Mouse (Mus musculus) olfactory bulb, adult 2 months (tissue): ENCODE measurements around the gene Wdr72. TPM values are rescaled to one million over a fixed set of nuclear protein-coding genes. Genes with fewer than 3 reads are reported as not detected.

Source experiments
- H3K27ac ChIP-seq: fragments of 200-500 bp; 2 replicates; pipeline ENCODE4 v1.5.1; 2012; ENCODE audit warnings: low read depth, low read length; ENCODE audit not compliant: insufficient read depth
- H3K4me1 ChIP-seq: fragments of 200-500 bp; 2 replicates; pipeline ENCODE4 v1.6.1; 2012; ENCODE audit warnings: low read length; ENCODE audit not compliant: control insufficient read depth, insufficient read depth
- H3K4me3 ChIP-seq: fragments of 200-500 bp; 2 replicates; pipeline ENCODE4 v1.5.1; 2012; ENCODE audit warnings: mild to moderate bottlenecking, low read depth, low read length, moderate library complexity; ENCODE audit not compliant: insufficient read depth
- CTCF ChIP-seq: fragments of 200-500 bp; IDR thresholded peaks from 2 replicates; pipeline ENCODE4 v1.5.1; 2012; ENCODE audit warnings: low read depth, mild to moderate bottlenecking, low read length, moderate library complexity; ENCODE audit not compliant: insufficient read depth
- POLR2A ChIP-seq: fragments of 200-500 bp; IDR thresholded peaks from 2 replicates; pipeline ENCODE4 v1.6.1; 2012; ENCODE audit warnings: mild to moderate bottlenecking, low read depth, low read length, moderate library complexity; ENCODE audit not compliant: insufficient read depth
- WGBS: fragments of 180-500 bp; shearing (Covaris S2); methylation state at CpG from one replicate; pipeline ENCODE4 v1.1.7; 2018; 5-methylcytosine and 5-hydroxymethylcytosine counted together
- polyA plus RNA-seq: library from polyadenylated mRNA; stranded (reverse); fragments of >200 nt; gene quantifications from 2 replicates; pipeline ENCODE4 v1.2.4, GENCODE M21; 2012; ENCODE audit warnings: low replicate concordance; ENCODE audit not compliant: missing spikeins, insufficient read depth, insufficient read length

Gene Wdr72
- polyA plus RNA-seq, 1 experiment, result not detected

DNA sequence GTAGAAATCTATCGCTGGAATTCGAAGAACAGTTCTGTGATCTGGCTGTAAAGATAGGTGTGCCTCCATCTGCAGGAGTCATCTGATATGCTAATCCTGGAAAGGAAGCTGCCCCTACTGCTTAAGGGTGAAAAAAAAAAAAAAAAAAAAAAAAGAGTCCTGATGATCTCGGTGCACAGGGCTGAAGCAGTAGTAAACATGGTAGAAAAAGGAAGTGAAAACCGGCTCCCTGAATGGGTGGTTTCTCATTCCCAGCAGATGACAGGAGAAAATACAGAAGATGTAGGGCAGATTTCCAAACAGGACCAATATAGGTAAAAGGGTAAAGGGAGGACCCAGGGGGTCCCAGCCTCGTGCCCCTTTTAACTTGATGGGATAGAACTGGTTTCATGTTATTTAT is 16.1 kb downstream of the Wdr72 start:
- Histone ChIP-seq H3K4me3 (no peak overlapping the region), H3K4me1 (no peaks in the 10 kb centered on the region), H3K27ac (no peak overlapping the region)
- WGBS, result 72% methylated on average over 5 of the region's 5 CpGs
- no peak for TF ChIP-seq POLR2A
- no peak for TF ChIP-seq CTCF

DNA sequence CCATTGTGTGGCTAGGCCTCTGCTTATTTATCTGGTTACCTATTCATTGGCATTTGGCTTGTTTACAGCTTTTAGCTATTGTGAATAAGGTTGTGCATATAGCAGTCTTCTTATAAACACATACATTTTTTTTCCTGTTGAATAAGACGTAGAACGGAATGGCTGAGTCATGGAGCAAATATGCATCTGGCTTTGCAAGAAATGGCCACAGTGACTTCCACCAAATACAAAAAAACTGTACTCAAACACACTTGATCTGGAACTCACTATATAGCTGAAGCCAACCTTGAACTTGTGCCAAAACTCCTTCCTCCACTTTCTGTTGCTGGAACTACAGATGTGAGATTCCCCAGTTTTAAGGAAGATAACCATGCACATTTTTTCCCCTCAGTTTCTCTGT is 23.9 kb downstream of the Wdr72 start:
- Histone ChIP-seq H3K27ac (no peak overlapping the region), H3K4me3 (no peak overlapping the region), H3K4me1 (no peaks in the 10 kb centered on the region)
- TF ChIP-seq CTCF (no peak), POLR2A (no peak)
- 82% methylated on average over 2 of the region's 2 CpGs for WGBS

DNA sequence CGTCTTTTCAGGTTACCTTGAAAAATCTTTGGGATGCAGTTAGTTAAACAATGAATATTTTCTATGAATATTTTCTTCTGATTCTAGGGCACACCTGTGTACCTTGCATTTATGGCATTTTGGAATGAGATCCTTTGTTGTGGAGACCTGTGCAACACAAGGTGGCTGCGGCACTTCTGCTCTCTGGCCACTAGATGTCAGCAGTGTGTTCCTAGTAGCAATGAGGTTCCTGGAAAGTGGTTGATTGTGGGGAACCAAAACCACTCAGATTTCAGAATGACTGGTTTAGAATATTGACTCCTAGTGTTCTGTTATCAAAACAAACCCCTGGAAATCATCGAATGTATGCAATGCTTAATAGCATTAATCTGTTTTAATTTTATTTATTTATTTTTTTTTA is 31.7 kb downstream of the Wdr72 start:
- Histone ChIP-seq H3K4me3 (no peak overlapping the region), H3K27ac (no peak overlapping the region), H3K4me1 (no peaks in the 10 kb centered on the region)
- TF ChIP-seq POLR2A (no peak), CTCF (no peak)
- 9% methylated on average over 3 of the region's 3 CpGs for WGBS

DNA sequence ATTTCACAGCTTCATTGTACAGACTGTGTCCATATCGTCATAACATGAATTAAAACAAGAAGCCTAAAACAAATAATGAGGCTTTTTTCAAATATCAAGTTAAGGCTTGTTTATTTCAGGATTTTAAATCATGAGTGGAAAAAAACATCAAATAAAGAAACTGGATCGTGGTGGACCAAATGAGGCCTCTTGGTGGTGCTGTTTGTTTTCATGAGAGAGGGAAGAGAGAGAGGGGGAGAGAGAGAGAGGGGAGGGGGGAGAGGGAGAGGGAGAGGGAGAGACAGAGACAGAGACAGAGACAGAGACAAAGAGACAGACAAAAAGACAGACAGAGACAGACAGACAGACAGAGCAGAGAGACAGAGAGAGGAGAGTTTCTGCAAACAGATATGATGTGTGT is 32.5 kb downstream of the Wdr72 start:
- Histone ChIP-seq H3K27ac (no peak overlapping the region), H3K4me1 (no peaks in the 10 kb centered on the region), H3K4me3 (no peak overlapping the region)
- TF ChIP-seq CTCF (no peak), POLR2A (no peak)
- WGBS, result 56% methylated on average over 2 of the region's 2 CpGs

DNA sequence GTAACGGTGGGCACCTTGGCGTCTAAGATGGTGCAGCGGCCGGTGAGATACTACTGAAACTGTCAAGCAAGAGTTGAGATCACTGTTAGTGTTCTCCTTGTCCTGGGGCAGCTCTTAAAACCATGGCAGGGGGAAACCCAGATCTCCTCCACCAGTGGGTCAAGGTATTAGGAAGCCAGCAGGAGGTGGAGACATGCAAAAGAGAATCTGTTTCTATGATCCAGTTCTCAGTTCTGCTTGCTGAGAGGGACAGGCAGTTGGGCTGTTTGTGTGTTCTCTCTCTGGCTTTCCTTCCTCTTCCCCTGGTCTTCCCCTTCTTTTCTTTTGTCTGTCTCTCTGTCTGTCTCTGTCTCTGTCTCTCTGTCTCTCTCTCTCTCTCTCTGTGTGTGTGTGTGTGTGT is 35.0 kb downstream of the Wdr72 start:
- no peak for TF ChIP-seq POLR2A
- no peak for TF ChIP-seq CTCF
- WGBS, result 97% methylated on average over 4 of the region's 4 CpGs
- Histone ChIP-seq H3K4me3 (no peak overlapping the region), H3K4me1 (no peaks in the 10 kb centered on the region), H3K27ac (no peak overlapping the region)

DNA sequence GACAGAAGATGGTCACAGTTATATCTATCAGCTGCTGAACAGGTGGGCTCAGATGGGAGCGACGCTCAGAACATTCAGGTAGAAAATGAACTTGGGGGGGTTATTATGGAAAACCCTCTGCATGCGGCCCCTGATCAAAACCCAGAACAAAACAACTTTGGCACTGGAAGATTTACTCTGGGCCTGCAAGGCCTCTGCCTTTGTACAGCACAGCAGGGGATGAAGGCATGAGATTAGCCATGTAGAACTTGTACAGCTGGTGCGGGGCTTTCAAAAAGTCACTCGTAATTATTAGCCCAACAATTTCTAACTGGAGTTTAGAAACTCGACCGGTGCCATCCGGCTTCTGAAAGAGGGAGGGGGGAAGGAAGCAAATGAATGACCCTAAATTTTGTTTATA is 38.1 kb downstream of the Wdr72 start:
- WGBS, result 54% methylated on average over 8 of the region's 8 CpGs
- H3K27ac ChIP-seq, result no peak overlapping the region
- no peak overlapping the region for H3K4me3 ChIP-seq
- H3K4me1 ChIP-seq, result no peaks in the 10 kb centered on the region
- TF ChIP-seq CTCF, result no peak

DNA sequence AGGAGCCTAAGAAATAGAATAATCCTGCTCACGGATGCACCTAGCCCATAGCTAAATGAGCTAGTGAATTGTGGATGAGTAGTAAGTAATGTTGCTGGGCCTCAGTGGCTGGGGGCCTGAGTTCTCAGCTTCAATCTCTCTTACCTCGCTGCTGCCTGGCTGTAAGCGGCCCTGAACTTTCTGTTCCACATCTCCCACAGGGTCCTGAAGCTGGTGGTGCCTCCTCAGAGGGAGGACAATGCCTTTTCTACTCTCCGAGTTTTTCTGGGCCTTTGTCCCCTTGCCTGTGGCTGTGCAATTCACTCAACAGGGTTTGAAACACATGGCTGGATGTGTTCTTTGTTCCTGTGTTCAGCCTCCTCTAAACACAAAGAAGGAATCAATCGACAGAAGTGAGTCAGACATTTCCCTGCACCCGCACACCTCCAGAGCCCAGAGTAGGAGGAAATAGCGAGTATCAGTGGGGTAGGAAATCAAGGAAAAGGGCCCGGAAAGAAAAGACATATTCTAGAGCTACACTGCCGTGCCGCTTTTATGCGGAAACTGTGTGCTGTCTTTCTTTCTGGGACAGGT is 50.3 kb downstream of the Wdr72 start:
- Histone ChIP-seq H3K4me1 (0 out of 2 replicates have a peak, but pooled peaks cover 2% of the 10 kb centered on the region), H3K27ac (no peak overlapping the region), H3K4me3 (no peak overlapping the region)
- 61% methylated on average over 11 of the region's 11 CpGs for WGBS
- no peak for TF ChIP-seq CTCF
- no peak for TF ChIP-seq POLR2A

DNA sequence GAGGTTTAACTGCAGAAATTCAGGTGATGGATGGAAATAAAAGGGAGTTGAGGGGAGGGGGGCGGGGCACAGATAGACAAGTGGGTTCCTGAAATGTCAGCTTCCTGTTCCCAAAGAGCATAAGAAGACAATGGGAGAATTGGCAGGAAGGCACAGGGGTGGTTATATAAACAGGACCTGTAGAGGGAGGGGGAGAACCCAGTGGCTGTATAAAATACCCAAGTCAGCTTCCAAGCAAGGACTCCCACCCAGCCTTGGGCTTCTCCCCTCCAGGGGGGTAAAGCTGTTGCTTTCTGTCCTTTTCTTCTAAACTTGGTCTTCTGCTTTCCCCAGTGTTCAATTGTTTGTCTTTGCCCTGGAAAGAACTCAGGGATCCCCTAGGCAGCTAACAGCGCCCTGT is 55.5 kb downstream of the Wdr72 start:
- 92% methylated on average over 2 of the region's 2 CpGs for WGBS
- H3K4me1 ChIP-seq, result 0 out of 2 replicates have a peak, but pooled peaks cover 2% of the 10 kb centered on the region
- no peak overlapping the region for H3K27ac ChIP-seq
- H3K4me3 ChIP-seq, result no peak overlapping the region
- TF ChIP-seq CTCF (no peak), POLR2A (no peak)

DNA sequence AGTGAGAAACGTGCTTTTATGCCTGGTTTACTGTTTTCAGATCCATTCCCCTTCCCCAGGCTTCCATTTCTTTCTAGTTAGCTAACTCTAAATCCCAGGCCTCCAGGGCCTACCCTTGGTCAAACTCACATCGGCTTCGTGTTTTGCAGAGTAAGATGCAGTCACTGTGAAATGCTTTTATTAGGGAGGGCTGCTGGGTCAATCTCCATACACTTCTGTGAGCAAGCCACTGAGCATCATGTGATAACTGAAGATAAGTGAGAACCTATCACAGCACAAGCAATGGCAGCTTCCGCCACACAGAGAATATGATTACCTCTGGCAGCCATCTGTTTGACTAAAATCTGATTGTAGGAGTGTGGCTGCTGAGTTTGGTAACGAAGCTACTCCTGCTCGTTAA is 59.7 kb downstream of the Wdr72 start:
- Histone ChIP-seq H3K27ac (no peak overlapping the region), H3K4me3 (no peak overlapping the region), H3K4me1 (no peaks in the 10 kb centered on the region)
- 73% methylated on average over 6 of the region's 6 CpGs for WGBS
- no peak for TF ChIP-seq CTCF
- no peak for TF ChIP-seq POLR2A
